In genomic region chr1:92754793-92755488, GRCm38 (mm10) we compare ENCODE assay signal across 8 mouse cellular contexts.
DNase-seq lines count a peak whose midpoint lies in the region; ATAC-seq and TF ChIP-seq lines count a peak whose summit lies in the region.

No protein-coding gene starts in this region.

- 43% methylated on average over 20 of the region's 20 CpGs for WGBS in heart, postnatal 0 days
- WGBS in heart, embryonic 12.5 days, result 64% methylated on average over 20 of the region's 20 CpGs
- 51% methylated on average over 20 of the region's 20 CpGs for WGBS in hindbrain, embryonic 16.5 days
- 80% methylated on average over 20 of the region's 20 CpGs for WGBS in kidney, embryonic 14.5 days

- H3K9ac ChIP-seq in heart, postnatal 0 days (replicated peaks; ENCODE audit: low read depth, low read length), result no peak overlapping the region
- no peak overlapping the region for H3K9ac ChIP-seq in heart, embryonic 12.5 days
- no peak overlapping the region for H3K9ac ChIP-seq in hindbrain, embryonic 16.5 days (ENCODE audit: low read depth, low read length)
- H3K9ac ChIP-seq in kidney, embryonic 14.5 days (ENCODE audit: low read depth, low read length), result no peak overlapping the region

- no peak overlapping the region for H3K27ac ChIP-seq in heart, postnatal 0 days (ENCODE audit: low read depth)
- no peak overlapping the region for H3K27ac ChIP-seq in heart, embryonic 12.5 days (ENCODE audit: poor library complexity, severe bottlenecking)
- H3K27ac ChIP-seq in hindbrain, embryonic 16.5 days (ENCODE audit: low read depth, low read length), result peak overlapping the region; percentile 16; the same call in 1 of the 2 replicates
- H3K27ac ChIP-seq in kidney, embryonic 14.5 days (ENCODE audit: low read depth, low read length), result no peak overlapping the region

- ATAC-seq in heart, postnatal 0 days (ENCODE audit: insufficient read depth, low read depth), result peak; percentile 33
- ATAC-seq in heart, embryonic 12.5 days (ENCODE audit: insufficient number of reproducible peaks, low FRiP score), result no peak
- ATAC-seq in cerebellum, adult (ENCODE audit: insufficient number of reproducible peaks, low FRiP score, low TSS enrichment), result peak; percentile 56
- peak; percentile 59 for ATAC-seq in hindbrain, embryonic 16.5 days
- ATAC-seq in kidney, embryonic 14.5 days (ENCODE audit: low FRiP score, low TSS enrichment), result no peak

- no peak overlapping the region for H3K4me3 ChIP-seq in heart, postnatal 0 days (ENCODE audit: low read depth, low read length)
- H3K4me3 ChIP-seq in heart, embryonic 12.5 days, result no peak overlapping the region
- no peak overlapping the region for H3K4me3 ChIP-seq in hindbrain, embryonic 16.5 days (ENCODE audit: low read length)
- H3K4me3 ChIP-seq in kidney, embryonic 14.5 days (ENCODE audit: low read length), result no peak overlapping the region

- H3K4me1 ChIP-seq in heart, postnatal 0 days (ENCODE audit: control insufficient read depth, insufficient read depth), result 0 out of 2 replicates have a peak, but pooled peaks cover 14% of the 10 kb centered on the region
- peaks cover 19% of the 10 kb centered on the region for H3K4me1 ChIP-seq in heart, embryonic 12.5 days (replicated peaks)
- H3K4me1 ChIP-seq in hindbrain, embryonic 16.5 days (ENCODE audit: control insufficient read depth, insufficient read depth, low read depth, low read length), result peaks cover 9% of the 10 kb centered on the region
- peaks cover 14% of the 10 kb centered on the region; the same call in 1 of the 2 replicates for H3K4me1 ChIP-seq in kidney, embryonic 14.5 days (ENCODE audit: control insufficient read depth, insufficient read depth, low read length)

- TF ChIP-seq EP300 in heart, postnatal 0 days (IDR thresholded peaks at IDR 0.05; ENCODE audit: low read depth), result no peak

- DNase-seq in heart, postnatal 0 days (ENCODE audit: low spot score), result peak; percentile 41
- peak; percentile 22 for DNase-seq in 3T3-L1 (ENCODE audit: low read depth, low spot score)
- no peak for DNase-seq in embryo, embryonic 11 days
- DNase-seq in frontal cortex, postnatal 25 days (ENCODE audit: low spot score in 2 of 2), result no peak

- TF ChIP-seq CTCF in heart, postnatal 0 days (IDR thresholded peaks at IDR 0.05; ENCODE audit: low read depth), result no peak

- H3K36me3 ChIP-seq in heart, postnatal 0 days (replicated peaks; ENCODE audit: control insufficient read depth, insufficient read depth, low read length), result no peaks in the 10 kb centered on the region
- no peaks in the 10 kb centered on the region for H3K36me3 ChIP-seq in heart, embryonic 12.5 days
- no peaks in the 10 kb centered on the region for H3K36me3 ChIP-seq in hindbrain, embryonic 16.5 days (ENCODE audit: control insufficient read depth, insufficient read depth, low read length)
- no peaks in the 10 kb centered on the region for H3K36me3 ChIP-seq in kidney, embryonic 14.5 days (ENCODE audit: control insufficient read depth, insufficient read depth, low read length)

- H3K9me3 ChIP-seq in heart, postnatal 0 days (replicated peaks; ENCODE audit: control insufficient read depth, low read length), result no peaks in the 10 kb centered on the region
- no peaks in the 10 kb centered on the region for H3K9me3 ChIP-seq in heart, embryonic 12.5 days (replicated peaks)
- no peaks in the 10 kb centered on the region for H3K9me3 ChIP-seq in hindbrain, embryonic 16.5 days (ENCODE audit: control insufficient read depth, low read length)
- no peaks in the 10 kb centered on the region for H3K9me3 ChIP-seq in kidney, embryonic 14.5 days (ENCODE audit: control insufficient read depth, low read length)

- H3K4me2 ChIP-seq in heart, postnatal 0 days (ENCODE audit: low read depth, low read length), result no peak overlapping the region
- H3K4me2 ChIP-seq in heart, embryonic 12.5 days, result no peak overlapping the region
- H3K4me2 ChIP-seq in hindbrain, embryonic 16.5 days (ENCODE audit: low read length), result no peak overlapping the region; the same call in 1 of the 2 replicates
- no peak overlapping the region for H3K4me2 ChIP-seq in kidney, embryonic 14.5 days (replicated peaks; ENCODE audit: low read depth, low read length)

- no peaks in the 10 kb centered on the region for H3K27me3 ChIP-seq in heart, postnatal 0 days (ENCODE audit: control insufficient read depth, insufficient read depth, low read length)
- 0 out of 2 replicates have a peak, but pooled peaks cover 33% of the 10 kb centered on the region for H3K27me3 ChIP-seq in heart, embryonic 12.5 days (replicated peaks)
- H3K27me3 ChIP-seq in hindbrain, embryonic 16.5 days (replicated peaks; ENCODE audit: control insufficient read depth, insufficient read depth, low read length), result no peaks in the 10 kb centered on the region
- H3K27me3 ChIP-seq in kidney, embryonic 14.5 days (ENCODE audit: control insufficient read depth, insufficient read depth, low read length), result no peaks in the 10 kb centered on the region

Comparison
In these comparisons a context has a peak if more than half of its experiments do, and no peak if none do; other contexts are left out.
1. ATAC-seq: peak in heart, postnatal 0 days (single experiment), cerebellum, adult (single experiment) and hindbrain, embryonic 16.5 days (single experiment); none in heart, embryonic 12.5 days (single experiment) and kidney, embryonic 14.5 days (single experiment).
2. DNase-seq: peak in heart, postnatal 0 days (single experiment) and 3T3-L1 (single experiment); none in embryo, embryonic 11 days (single experiment) and frontal cortex, postnatal 25 days (0 of 2).